Mouse (Mus musculus): ENCODE data around the gene Odf2. TPM values are rescaled to one million over a fixed set of nuclear protein-coding genes. Genes with fewer than 3 reads are reported as not detected.

Odf2 gene
- polyA plus RNA-seq, 1 experiment from 2014 or later: 77.4 TPM

- H3K27me3 ChIP-seq: no peaks in the 10 kb centered on the region
- no peak for ATAC-seq
Observed at GRCm38 (mm10) chr2:29961246-29961645, 72.2 kb downstream of the Odf2 start.

GRCm38 (mm10) chr2:29964354-29965249 is 75.6 kb downstream of the Odf2 start:
- H3K27me3 ChIP-seq: no peaks in the 10 kb centered on the region
- H3K4me3 ChIP-seq: peak overlapping the region; percentile 93
- peaks cover 21% of the 10 kb centered on the region for H3K36me3 ChIP-seq (ENCODE audit: poor library complexity, severe bottlenecking)
- 15% methylated on average over 10 of the region's 10 CpGs for WGBS
- no peaks in the 10 kb centered on the region for H3K9me3 ChIP-seq (replicated peaks)
- peak overlapping the region; percentile 65 for H3K4me2 ChIP-seq
- peaks cover 54% of the 10 kb centered on the region for H3K4me1 ChIP-seq
- H3K27ac ChIP-seq: peak overlapping the region; percentile 93
- ATAC-seq: peak; percentile 32; the same call in 1 of the 2 replicates
- peak overlapping the region; percentile 100 for H3K9ac ChIP-seq

More at GRCm38 (mm10) chr2:29961246-29961645, 72.2 kb downstream of the Odf2 start:
- no peak overlapping the region for H3K4me2 ChIP-seq
- H3K4me3 ChIP-seq: no peak overlapping the region
- no peak overlapping the region for H3K9ac ChIP-seq
- H3K27ac ChIP-seq: no peak overlapping the region
- H3K36me3 ChIP-seq (ENCODE audit: poor library complexity, severe bottlenecking): peaks cover 39% of the 10 kb centered on the region
- WGBS: 96% methylated on average over 7 of the region's 7 CpGs
- H3K9me3 ChIP-seq (replicated peaks): no peaks in the 10 kb centered on the region
- peaks cover 22% of the 10 kb centered on the region for H3K4me1 ChIP-seq

- H3K4me2 ChIP-seq: peak within 1 kb of the TSS; percentile 65
- H3K27ac ChIP-seq: peak within 1 kb of the TSS; percentile 93
- H3K36me3 ChIP-seq (ENCODE audit: poor library complexity, severe bottlenecking): peaks cover 24% of the 10 kb centered on the region
- WGBS: under 1% methylated on average over 80 of the region's 82 CpGs
- H3K9ac ChIP-seq: peak within 1 kb of the TSS; percentile 100
- peak within 1 kb of the TSS; percentile 93 for H3K4me3 ChIP-seq
- H3K9me3 ChIP-seq (replicated peaks): no peaks in the 10 kb centered on the region
- ATAC-seq: peak; percentile 98
- no peaks in the 10 kb centered on the region for H3K27me3 ChIP-seq
- H3K4me1 ChIP-seq: peaks cover 61% of the 10 kb centered on the region
Observed at GRCm38 (mm10) chr2:29965250-29965843, 76.3 kb downstream of the Odf2 start, which contains the start of gene Sptan1. TSS of gene Sptan1 (plus strand) at chr2:29965560.

- H3K9ac ChIP-seq: peak overlapping the region; percentile 100
- H3K9me3 ChIP-seq (replicated peaks): no peaks in the 10 kb centered on the region
- H3K36me3 ChIP-seq (ENCODE audit: poor library complexity, severe bottlenecking): peaks cover 26% of the 10 kb centered on the region
- H3K4me3 ChIP-seq: peak overlapping the region; percentile 93
- peak overlapping the region; percentile 92 for H3K27ac ChIP-seq
- peak; percentile 39; the same call in 1 of the 2 replicates for ATAC-seq
- H3K4me1 ChIP-seq: peaks cover 65% of the 10 kb centered on the region
- H3K27me3 ChIP-seq: no peaks in the 10 kb centered on the region
- under 1% methylated on average over 28 of the region's 41 CpGs for WGBS
- peak overlapping the region; percentile 65 for H3K4me2 ChIP-seq
Observed at GRCm38 (mm10) chr2:29965906-29966305, 76.9 kb downstream of the Odf2 start.

GRCm38 (mm10) chr2:29966826-29967225 is 77.8 kb downstream of the Odf2 start:
- Histone ChIP-seq H3K36me3 (ENCODE audit: poor library complexity, severe bottlenecking) (peaks cover 26% of the 10 kb centered on the region), H3K9ac (peak overlapping the region; percentile 100), H3K4me2 (peak overlapping the region; percentile 65), H3K4me3 (peak overlapping the region; percentile 93), H3K27ac (no peak overlapping the region), H3K27me3 (no peaks in the 10 kb centered on the region), H3K4me1 (peaks cover 71% of the 10 kb centered on the region), H3K9me3 (replicated peaks) (no peaks in the 10 kb centered on the region)
- WGBS: 61% methylated on average over 2 of the region's 2 CpGs
- no peak for ATAC-seq

GRCm38 (mm10) chr2:29967768-29968167 is 78.7 kb downstream of the Odf2 start:
- no peak for ATAC-seq
- Histone ChIP-seq H3K4me2 (peak overlapping the region; percentile 65), H3K4me1 (peaks cover 80% of the 10 kb centered on the region), H3K27ac (peak overlapping the region; percentile 25; the same call in 1 of the 2 replicates), H3K9ac (peak overlapping the region; percentile 100), H3K4me3 (peak overlapping the region; percentile 93), H3K36me3 (ENCODE audit: poor library complexity, severe bottlenecking) (peaks cover 26% of the 10 kb centered on the region), H3K27me3 (no peaks in the 10 kb centered on the region), H3K9me3 (replicated peaks) (no peaks in the 10 kb centered on the region)
- WGBS: 53% methylated on average over 5 of the region's 5 CpGs

- peak overlapping the region; percentile 16; the same call in 1 of the 2 replicates for H3K9ac ChIP-seq
- no peaks in the 10 kb centered on the region for H3K9me3 ChIP-seq (replicated peaks)
- H3K4me1 ChIP-seq: peaks cover 78% of the 10 kb centered on the region
- peak overlapping the region; percentile 65; the same call in 1 of the 2 replicates for H3K4me2 ChIP-seq
- 0 out of 2 replicates have a peak overlapping the region, but pooled peaks have one; percentile 0 for H3K4me3 ChIP-seq
- H3K27me3 ChIP-seq: no peaks in the 10 kb centered on the region
- ATAC-seq: no peak
- peaks cover 30% of the 10 kb centered on the region for H3K36me3 ChIP-seq (ENCODE audit: poor library complexity, severe bottlenecking)
- WGBS: 83% methylated on average over 5 of the region's 5 CpGs
- H3K27ac ChIP-seq: no peak overlapping the region
Observed at GRCm38 (mm10) chr2:29968638-29969037, 79.6 kb downstream of the Odf2 start.

GRCm38 (mm10) chr2:29971838-29972635 is 83.0 kb downstream of the Odf2 start:
- Histone ChIP-seq H3K9me3 (replicated peaks) (no peaks in the 10 kb centered on the region), H3K27me3 (no peaks in the 10 kb centered on the region), H3K36me3 (ENCODE audit: poor library complexity, severe bottlenecking) (peaks cover 44% of the 10 kb centered on the region), H3K4me1 (peaks cover 58% of the 10 kb centered on the region), H3K4me2 (no peak overlapping the region), H3K9ac (no peak overlapping the region), H3K27ac (no peak overlapping the region), H3K4me3 (no peak overlapping the region)
- ATAC-seq: no peak
- WGBS: 79% methylated on average over 9 of the region's 9 CpGs

GRCm38 (mm10) chr2:29973525-29973924 is 84.5 kb downstream of the Odf2 start:
- H3K27ac ChIP-seq: no peak overlapping the region
- WGBS: 24% methylated on average over 2 of the region's 2 CpGs

GRCm38 (mm10) chr2:29977307-29977706 is 88.3 kb downstream of the Odf2 start:
- peaks cover 13% of the 10 kb centered on the region; the same call in 1 of the 2 replicates for H3K4me1 ChIP-seq
- H3K27ac ChIP-seq: no peak overlapping the region
- no peaks in the 10 kb centered on the region for H3K9me3 ChIP-seq (replicated peaks)
- H3K4me3 ChIP-seq: no peak overlapping the region
- H3K27me3 ChIP-seq: no peaks in the 10 kb centered on the region
- H3K4me2 ChIP-seq: no peak overlapping the region
- peaks cover 60% of the 10 kb centered on the region for H3K36me3 ChIP-seq (ENCODE audit: poor library complexity, severe bottlenecking)
- H3K9ac ChIP-seq: no peak overlapping the region
- no peak for ATAC-seq

More at GRCm38 (mm10) chr2:29973525-29973924, 84.5 kb downstream of the Odf2 start:
- Histone ChIP-seq H3K27me3 (no peaks in the 10 kb centered on the region), H3K36me3 (ENCODE audit: poor library complexity, severe bottlenecking) (peaks cover 42% of the 10 kb centered on the region), H3K4me1 (peaks cover 43% of the 10 kb centered on the region), H3K9ac (no peak overlapping the region), H3K9me3 (replicated peaks) (no peaks in the 10 kb centered on the region), H3K4me3 (no peak overlapping the region), H3K4me2 (no peak overlapping the region)
- ATAC-seq: no peak

GRCm38 (mm10) chr2:29980661-29981060 is 91.6 kb downstream of the Odf2 start:
- Histone ChIP-seq H3K27me3 (no peaks in the 10 kb centered on the region), H3K27ac (no peak overlapping the region), H3K9ac (no peak overlapping the region), H3K36me3 (ENCODE audit: poor library complexity, severe bottlenecking) (peaks cover 84% of the 10 kb centered on the region), H3K4me3 (no peak overlapping the region), H3K9me3 (replicated peaks) (no peaks in the 10 kb centered on the region), H3K4me2 (no peak overlapping the region), H3K4me1 (no peaks in the 10 kb centered on the region)
- ATAC-seq: no peak
- WGBS: 90% methylated on average over 1 of the region's 1 CpGs
